Mouse (Mus musculus): ENCODE measurements around the gene Ccdc63.

DNA sequence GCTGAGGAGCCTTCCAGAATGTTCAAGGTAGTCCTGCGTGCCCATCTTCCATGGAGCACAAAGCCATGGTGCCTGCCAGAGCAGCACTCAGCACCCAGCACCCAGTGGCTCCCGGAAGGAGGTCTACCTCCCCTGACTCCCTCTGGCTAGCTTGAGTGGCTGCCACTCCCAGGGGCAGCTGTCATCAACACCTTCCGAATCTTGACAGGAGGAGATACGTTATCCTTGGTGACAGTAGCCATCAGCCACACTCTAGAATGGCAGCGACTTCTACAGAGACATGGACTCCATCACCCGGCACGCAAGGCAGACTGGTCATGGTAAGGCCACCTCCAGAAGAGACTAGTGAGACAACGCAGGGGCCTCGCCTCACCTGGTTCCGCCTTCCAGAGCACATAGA lies 46.2 kb downstream of the Ccdc63 start:
- TF ChIP-seq POLR2A (IDR thresholded peaks at IDR 0.05; ENCODE audit: extremely low read depth, insufficient read depth, low read length), result no peak
- no peak for TF ChIP-seq CTCF (IDR thresholded peaks at IDR 0.05; ENCODE audit: extremely low read depth, insufficient read depth, low read length)
